8 mouse cellular contexts compared by ENCODE assay signal in genomic region chr8:121736236-121736635, GRCm38 (mm10). TPM values are rescaled to one million over a fixed set of nuclear protein-coding genes. Genes with fewer than 3 reads are reported as not detected.
A peak's percentile ranks its signal among the peaks of the same experiment; 100 is the strongest.
DNase-seq lines count a peak whose midpoint lies in the region; ATAC-seq lines count a peak whose summit lies in the region.

No protein-coding gene starts in this region.

- WGBS in liver, embryonic 11.5 days, result 12% methylated on average over 7 of the region's 7 CpGs

- H3K27ac ChIP-seq in liver, embryonic 11.5 days (ENCODE audit: low read depth, low read length), result no peak overlapping the region

- H3K36me3 ChIP-seq in liver, embryonic 11.5 days (ENCODE audit: control insufficient read depth, insufficient read depth, low read length), result no peaks in the 10 kb centered on the region

- DNase-seq in liver, result peak; percentile 44
- DNase-seq in liver, embryonic 11.5 days (ENCODE audit: low spot score), result no peak
- DNase-seq in adrenal gland, adult (ENCODE audit: inconsistent age in 2 of 2, low spot score in 1 of 2), result peak; percentile 22 to 70
- DNase-seq in B cell, adult 2 months, result no peak
- DNase-seq in layer of hippocampus, adult 11-12 months (ENCODE audit: low spot score), result no peak

- H3K9me3 ChIP-seq in liver, embryonic 11.5 days (ENCODE audit: control insufficient read depth, low read length), result no peaks in the 10 kb centered on the region

- ATAC-seq in liver, embryonic 11.5 days (replicated peaks; ENCODE audit: low FRiP score), result no peak
- peak; percentile 66 for ATAC-seq in granulocyte monocyte progenitor cell, adult 5-6 weeks (replicated peaks; ENCODE audit: poor library complexity, severe bottlenecking)
- ATAC-seq in megakaryocyte-erythroid progenitor cell, adult 5-6 weeks (replicated peaks; ENCODE audit: low FRiP score, low TSS enrichment, poor library complexity, severe bottlenecking), result peak; percentile 64
- ATAC-seq in frontal cortex, adult (ENCODE audit: low TSS enrichment), result no peak

- H3K9ac ChIP-seq in liver, embryonic 11.5 days (ENCODE audit: low read depth, low read length), result no peak overlapping the region

- H3K4me2 ChIP-seq in liver, embryonic 11.5 days, result no peak overlapping the region

- no peaks in the 10 kb centered on the region for H3K4me1 ChIP-seq in liver, embryonic 11.5 days (replicated peaks; ENCODE audit: control insufficient read depth, insufficient read depth, low read length)

- H3K27me3 ChIP-seq in liver, embryonic 11.5 days (replicated peaks; ENCODE audit: control insufficient read depth, insufficient read depth, low read length), result peaks cover 23% of the 10 kb centered on the region

- H3K4me3 ChIP-seq in liver, embryonic 11.5 days (ENCODE audit: low read depth, low read length), result no peak overlapping the region

RNA-seq across cellular contexts. Expression of gene Jph3, which starts 6.8 kb away (rescaled TPM):
- 0.49 and 0.64 TPM in 2 replicates for polyA plus RNA-seq in liver, embryonic 11.5 days (2014; fragmentation: Nextera tagmentation; extraction: Ambion mirVana)
- total RNA-seq in granulocyte monocyte progenitor cell, adult 5-6 weeks (2014; fragmentation: Nextera tagmentation), result not detected in 2 replicates
- total RNA-seq in granulocyte monocyte progenitor cell, adult 5-6 weeks (2017), result not detected in 2 replicates
- not detected in 2 replicates for total RNA-seq in megakaryocyte-erythroid progenitor cell, adult 5-6 weeks (2014; fragmentation: Nextera tagmentation)
- 0.04 and 0.14 TPM in 2 replicates for total RNA-seq in megakaryocyte-erythroid progenitor cell, adult 5-6 weeks (2017)

Comparison
In these comparisons a context has a peak if more than half of its experiments do, and no peak if none do; other contexts are left out.
1. DNase-seq: peak in liver (single experiment) and adrenal gland, adult (2 of 2); none in liver, embryonic 11.5 days (single experiment), B cell, adult 2 months (0 of 2) and layer of hippocampus, adult 11-12 months (single experiment).
2. ATAC-seq: peak in granulocyte monocyte progenitor cell, adult 5-6 weeks (single experiment) and megakaryocyte-erythroid progenitor cell, adult 5-6 weeks (single experiment); none in liver, embryonic 11.5 days (single experiment) and frontal cortex, adult (single experiment).